Mouse (Mus musculus) midbrain, embryonic 12.5 days (tissue): ENCODE measurements around the gene Sprr4. TPM values are rescaled to one million over a fixed set of nuclear protein-coding genes. Genes with fewer than 3 reads are reported as not detected.
"Not testable (repeated sequence)": the region's sequence is repeated elsewhere in the genome, so short reads cannot be mapped to it uniquely, and the experiment has no call there.

Experiments
- ATAC-seq: fragments of 200-750 bp; cut with Nextera tagmentation; 2 replicates; pipeline ENCODE4 v1.8.0; 2017; ENCODE audit warnings: low read depth, moderate TSS enrichment, moderate library complexity; ENCODE audit not compliant: low FRiP score
- H3K27ac ChIP-seq: fragments of 300-500 bp; sonication (generic); replicated peaks from 2 replicates; pipeline ENCODE4 v1.5.1; 2016; ENCODE audit warnings: mild to moderate bottlenecking
- H3K27me3 ChIP-seq: fragments of 300-500 bp; sonication (generic); 2 replicates; pipeline ENCODE4 v1.6.1; 2016; ENCODE audit warnings: mild to moderate bottlenecking
- H3K36me3 ChIP-seq: fragments of 300-500 bp; sonication (generic); 2 replicates; pipeline ENCODE4 v1.6.1; 2016
- H3K4me1 ChIP-seq: fragments of 300-500 bp; sonication (generic); 2 replicates; pipeline ENCODE4 v1.6.1; 2016
- H3K4me2 ChIP-seq: fragments of 300-500 bp; sonication (generic); replicated peaks from 2 replicates; pipeline ENCODE4 v1.6.1; 2016; ENCODE audit warnings: mild to moderate bottlenecking, moderate library complexity
- H3K4me3 ChIP-seq: fragments of 300-500 bp; sonication (generic); 2 replicates; pipeline ENCODE4 v1.5.1; 2016; ENCODE audit warnings: mild to moderate bottlenecking
- H3K9ac ChIP-seq: fragments of 300-500 bp; sonication (generic); replicated peaks from 2 replicates; pipeline ENCODE4 v1.6.1; 2016; ENCODE audit warnings: mild to moderate bottlenecking, moderate library complexity
- H3K9me3 ChIP-seq: fragments of 300-500 bp; sonication (generic); 2 replicates; pipeline ENCODE4 v1.6.1; 2016; ENCODE audit warnings: mild to moderate bottlenecking
- WGBS: fragments of 180-500 bp; shearing (Covaris S2); methylation state at CpG from one replicate; pipeline ENCODE4 v1.1.7; 2016; 5-methylcytosine and 5-hydroxymethylcytosine counted together
- polyA plus RNA-seq: library from polyadenylated mRNA; unstranded; fragments of >200 nt; fragmentation: Nextera tagmentation; extraction: Ambion mirVana; gene quantifications from 2 replicates; pipeline ENCODE4 v1.2.1, GENCODE M21; 2016

The Sprr4 gene
- not detected in 2 replicates for polyA plus RNA-seq

DNA sequence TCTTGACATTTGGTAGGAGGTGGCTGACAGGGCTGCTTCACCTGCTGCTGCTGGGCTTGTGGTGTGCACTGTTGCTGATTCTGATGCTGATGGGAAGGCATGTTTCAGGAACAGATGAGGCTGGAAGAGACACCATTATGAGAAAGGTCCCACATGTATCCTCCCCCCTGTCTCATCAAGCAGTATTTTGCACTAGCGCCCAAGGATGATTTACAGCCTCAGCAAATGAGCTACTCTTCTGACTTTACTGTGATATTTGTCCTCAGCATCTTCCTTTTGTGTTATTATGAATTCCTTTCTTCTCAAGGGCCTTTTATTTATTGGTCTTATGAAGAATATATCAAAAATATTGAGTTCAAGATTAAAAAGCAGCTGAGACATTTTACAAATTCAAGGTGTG lies at the start of gene Sprr4:
Gene Sprr4 (minus strand): TSS at position 101 of the 400 bp plus-strand sequence.
- Histone ChIP-seq H3K9ac (no peak within 1 kb of the TSS), H3K9me3 (no peaks in the 10 kb centered on the region)
- 92% methylated on average over 1 of the region's 1 CpGs for WGBS

DNA sequence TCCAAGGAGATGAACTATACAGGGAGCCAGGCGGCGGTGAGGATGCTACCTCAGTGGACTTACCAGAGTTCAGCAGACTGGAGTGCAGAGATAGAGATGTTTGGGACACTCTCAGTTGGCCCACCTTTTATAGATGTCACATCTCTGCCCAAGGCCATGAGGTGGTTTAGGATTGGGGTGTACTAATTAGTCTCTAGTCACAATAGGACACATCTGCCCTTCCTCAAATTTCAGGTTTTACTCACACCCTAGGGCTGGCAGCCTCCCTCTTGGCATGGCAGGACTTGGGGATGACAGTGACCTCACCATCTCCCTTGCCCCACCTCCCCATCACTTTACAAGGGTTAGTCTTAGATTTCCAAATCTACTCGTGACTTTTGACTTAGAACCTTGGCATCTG lies 34.1 kb upstream of the Sprr4 start, which contains the start of gene 2310046K23Rik:
Gene 2310046K23Rik (minus strand): TSS at position 101 of the 400 bp plus-strand sequence.
- 90% methylated on average over 3 of the region's 3 CpGs for WGBS
- H3K36me3 ChIP-seq = no peaks in the 10 kb centered on the region
- H3K9me3 ChIP-seq = no peaks in the 10 kb centered on the region
- no peaks in the 10 kb centered on the region for H3K4me1 ChIP-seq
- ATAC-seq = no peak
- H3K4me2 ChIP-seq = no peak within 1 kb of the TSS
- H3K9ac ChIP-seq = no peak within 1 kb of the TSS
- no peaks in the 10 kb centered on the region for H3K27me3 ChIP-seq
- no peak within 1 kb of the TSS for H3K27ac ChIP-seq
- H3K4me3 ChIP-seq = no peak within 1 kb of the TSS

More for the DNA sequence above, at the start of gene Sprr4:
- ATAC-seq = no peak
- Histone ChIP-seq H3K27ac (no peak within 1 kb of the TSS), H3K36me3 (no peaks in the 10 kb centered on the region), H3K4me1 (no peaks in the 10 kb centered on the region), H3K4me3 (no peak within 1 kb of the TSS), H3K4me2 (no peak within 1 kb of the TSS), H3K27me3 (no peaks in the 10 kb centered on the region)

DNA sequence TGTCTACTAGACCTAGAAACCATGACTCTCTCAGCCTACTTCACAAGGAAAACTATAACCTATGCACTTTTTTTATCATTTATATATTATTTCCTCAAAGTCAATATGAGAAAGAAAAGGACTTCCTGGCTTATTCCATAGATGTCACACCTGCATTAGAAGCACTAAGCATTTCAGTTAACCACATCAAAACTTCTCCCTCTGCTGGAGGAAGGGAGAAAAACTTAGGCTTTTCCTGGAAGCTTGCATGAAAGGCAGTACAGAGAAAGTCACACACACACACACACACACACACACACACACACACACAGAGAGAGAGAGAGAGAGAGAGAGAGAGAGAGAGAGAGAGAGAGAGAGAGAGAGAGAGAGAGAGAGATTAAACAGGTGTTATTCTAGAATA lies 12.0 kb upstream of the Sprr4 start:
- no peak overlapping the region for H3K27ac ChIP-seq
- H3K4me1 ChIP-seq = no peaks in the 10 kb centered on the region
- no peak for ATAC-seq
- no peak overlapping the region for H3K4me2 ChIP-seq
- H3K9me3 ChIP-seq = no peaks in the 10 kb centered on the region
- H3K36me3 ChIP-seq = no peaks in the 10 kb centered on the region
- H3K27me3 ChIP-seq = no peaks in the 10 kb centered on the region
- H3K4me3 ChIP-seq = no peak overlapping the region
- no peak overlapping the region for H3K9ac ChIP-seq

DNA sequence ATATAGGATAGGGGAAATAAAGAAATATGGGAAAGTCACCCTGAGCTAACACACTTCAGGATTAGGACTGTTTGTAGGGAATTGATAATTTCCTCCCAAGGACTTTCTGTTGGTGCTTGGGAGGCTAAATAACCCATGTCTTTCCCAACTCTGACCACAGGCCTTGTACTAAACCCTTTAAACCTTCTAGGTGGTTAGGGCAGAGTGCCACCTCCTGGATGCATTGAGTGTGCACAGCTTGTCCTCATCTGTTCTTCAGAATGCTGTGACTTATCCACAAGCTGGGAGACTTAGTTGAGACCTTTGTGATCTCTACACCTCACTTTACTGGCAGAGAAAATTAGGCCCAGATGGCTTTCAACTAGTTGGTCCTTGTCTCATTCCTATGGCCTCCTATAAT lies 10.5 kb upstream of the Sprr4 start:
- Histone ChIP-seq H3K9ac (no peak overlapping the region), H3K36me3 (no peaks in the 10 kb centered on the region), H3K4me2 (no peak overlapping the region), H3K9me3 (no peaks in the 10 kb centered on the region), H3K4me1 (no peaks in the 10 kb centered on the region), H3K4me3 (no peak overlapping the region), H3K27me3 (no peaks in the 10 kb centered on the region), H3K27ac (no peak overlapping the region)
- ATAC-seq = 0 out of 2 replicates have a peak, but pooled peaks have one; percentile 54

DNA sequence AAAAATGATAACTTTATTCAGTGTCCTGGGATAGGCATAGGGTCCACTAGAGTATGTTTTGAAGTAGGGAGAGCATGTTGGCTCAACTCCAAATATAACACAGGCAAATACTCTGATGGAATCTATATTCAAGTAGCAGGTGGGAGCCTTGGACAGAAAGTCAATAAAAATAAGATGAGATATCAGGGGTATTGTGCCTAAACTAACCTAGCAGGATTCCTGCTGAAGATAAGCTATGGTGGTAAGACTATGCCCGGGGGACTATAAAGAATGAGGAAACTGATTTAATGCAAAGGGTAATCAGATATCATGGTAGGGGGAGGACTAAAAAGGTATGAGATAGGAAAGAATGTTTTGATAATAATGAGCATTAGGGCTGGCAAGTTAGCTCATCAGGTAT lies 7.9 kb upstream of the Sprr4 start:
- Histone ChIP-seq H3K4me2 (no peak overlapping the region), H3K4me3 (no peak overlapping the region), H3K27ac (no peak overlapping the region), H3K36me3 (no peaks in the 10 kb centered on the region), H3K27me3 (no peaks in the 10 kb centered on the region), H3K9ac (no peak overlapping the region), H3K9me3 (no peaks in the 10 kb centered on the region), H3K4me1 (no peaks in the 10 kb centered on the region)
- ATAC-seq = no peak
- WGBS = 85% methylated on average over 1 of the region's 1 CpGs

DNA sequence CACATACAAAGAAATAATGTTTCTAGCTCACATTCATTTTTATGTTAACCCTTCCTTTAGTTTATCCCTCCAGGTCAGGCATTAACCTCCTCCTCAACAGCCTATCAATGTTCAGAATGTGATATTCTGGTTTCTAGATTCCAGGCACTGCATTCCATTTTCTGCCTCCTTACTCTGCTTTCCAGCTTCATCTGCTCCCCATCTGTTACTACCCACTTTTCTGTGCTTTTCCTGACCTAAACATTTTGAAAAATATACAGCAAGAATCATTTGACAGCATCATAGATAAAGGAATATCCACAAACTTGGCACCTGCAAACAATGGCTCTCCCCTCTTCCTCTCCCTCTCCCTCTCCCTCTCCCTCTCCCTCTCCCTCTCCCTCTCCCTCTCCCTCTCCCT lies 3.2 kb upstream of the Sprr4 start:
- Histone ChIP-seq H3K9me3 (no peaks in the 10 kb centered on the region), H3K9ac (no peak overlapping the region), H3K36me3 (no peaks in the 10 kb centered on the region), H3K27me3 (no peaks in the 10 kb centered on the region), H3K27ac (no peak overlapping the region), H3K4me3 (no peak overlapping the region), H3K4me1 (no peaks in the 10 kb centered on the region), H3K4me2 (no peak overlapping the region)
- no peak for ATAC-seq

DNA sequence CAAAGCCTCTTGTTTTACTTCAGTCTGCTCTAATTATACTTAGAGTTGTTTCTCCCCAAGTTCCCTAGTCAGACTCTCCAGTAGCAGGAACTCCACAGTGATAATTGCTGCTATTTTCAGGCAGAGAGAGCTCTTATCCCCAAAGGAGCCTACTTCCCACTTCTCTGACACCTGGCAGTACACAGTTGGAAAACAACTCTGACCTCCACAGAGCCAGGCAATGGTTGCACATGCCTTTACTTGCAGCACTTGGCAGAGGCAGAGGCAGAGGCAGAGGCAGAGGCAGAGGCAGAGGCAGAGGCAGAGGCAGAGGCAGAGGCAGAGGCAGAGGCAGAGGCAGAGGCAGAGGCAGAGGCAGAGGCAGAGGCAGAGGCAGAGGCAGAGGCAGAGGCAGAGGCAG lies 10.0 kb downstream of the Sprr4 start:
- not testable (repeated sequence) for H3K9ac ChIP-seq, H3K4me2 ChIP-seq, ATAC-seq, H3K27me3 ChIP-seq, H3K27ac ChIP-seq, H3K4me3 ChIP-seq, H3K36me3 ChIP-seq, H3K4me1 ChIP-seq, H3K9me3 ChIP-seq

DNA sequence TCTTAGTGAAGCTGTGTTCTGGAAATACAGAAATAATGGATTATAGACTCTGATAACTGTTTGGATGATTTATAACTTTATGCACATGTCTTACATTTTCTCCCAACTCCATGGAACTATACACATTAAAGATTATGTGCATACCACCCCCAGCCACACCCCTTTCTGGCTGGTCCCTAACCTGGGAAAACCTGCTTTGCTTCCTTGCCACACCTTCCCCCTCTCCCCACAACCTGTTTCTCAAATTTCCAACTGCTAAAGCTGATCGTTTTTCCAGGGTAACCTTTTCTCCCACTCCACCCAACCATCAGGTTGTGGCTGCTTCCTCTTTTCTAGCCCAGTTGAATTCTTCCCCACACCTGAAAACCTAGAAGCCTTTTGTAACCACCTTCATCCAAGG lies 14.0 kb downstream of the Sprr4 start:
- Histone ChIP-seq H3K4me3 (no peak overlapping the region), H3K27ac (no peak overlapping the region), H3K9me3 (no peaks in the 10 kb centered on the region), H3K9ac (no peak overlapping the region), H3K4me2 (no peak overlapping the region), H3K36me3 (no peaks in the 10 kb centered on the region), H3K4me1 (no peaks in the 10 kb centered on the region), H3K27me3 (no peaks in the 10 kb centered on the region)
- ATAC-seq = no peak
- 58% methylated on average over 1 of the region's 1 CpGs for WGBS

DNA sequence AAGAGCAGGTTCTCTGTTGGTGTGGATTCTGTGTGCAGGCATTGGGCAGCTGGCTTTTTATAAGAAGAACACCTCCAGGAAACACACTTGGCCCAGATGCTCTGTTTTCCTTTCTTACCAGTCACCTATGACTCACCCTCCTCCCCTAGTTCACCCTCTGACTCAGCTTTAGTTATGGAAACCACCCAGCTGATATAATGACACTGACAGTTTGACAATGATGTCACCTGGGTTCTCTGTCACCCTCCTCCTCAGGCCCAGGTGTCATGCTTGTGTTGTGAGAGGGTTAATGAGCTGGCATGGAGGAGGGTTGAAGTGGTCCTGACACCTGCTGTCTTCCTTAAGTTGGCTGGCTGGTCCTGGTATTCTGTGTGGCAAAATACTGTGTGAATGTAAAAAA lies 14.4 kb downstream of the Sprr4 start, which contains the start of gene Sprr1a:
Gene Sprr1a (minus strand): TSS at position 33 of the 400 bp plus-strand sequence.
- H3K9ac ChIP-seq = no peak within 1 kb of the TSS
- H3K36me3 ChIP-seq = no peaks in the 10 kb centered on the region
- ATAC-seq = no peak
- no peak within 1 kb of the TSS for H3K27ac ChIP-seq
- no peaks in the 10 kb centered on the region for H3K27me3 ChIP-seq
- no peaks in the 10 kb centered on the region for H3K4me1 ChIP-seq
- H3K4me2 ChIP-seq = no peak within 1 kb of the TSS
- H3K4me3 ChIP-seq = no peak within 1 kb of the TSS
- no peaks in the 10 kb centered on the region for H3K9me3 ChIP-seq

DNA sequence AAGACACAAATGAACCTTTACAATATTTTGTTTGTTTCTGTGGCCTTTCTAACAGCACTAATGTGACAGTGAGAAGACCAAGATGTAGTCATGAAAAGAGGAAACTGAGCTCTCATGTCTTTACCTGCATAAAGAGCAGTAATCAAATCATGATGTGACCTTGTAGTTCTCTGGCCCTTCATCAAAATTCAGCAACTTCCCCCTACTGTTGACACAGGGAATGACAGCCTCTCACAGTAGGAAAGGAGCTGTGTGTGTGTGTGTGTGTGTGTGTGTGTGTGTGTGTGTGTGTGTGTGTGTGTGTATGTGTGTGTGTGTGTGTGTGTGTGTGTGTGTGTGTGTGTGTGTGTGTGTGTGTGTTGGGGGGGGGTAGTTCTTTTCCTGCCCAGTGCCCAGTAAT lies 19.0 kb downstream of the Sprr4 start:
- H3K27ac ChIP-seq, H3K27me3 ChIP-seq, H3K4me2 ChIP-seq, H3K4me1 ChIP-seq, ATAC-seq, H3K4me3 ChIP-seq, H3K9ac ChIP-seq, H3K36me3 ChIP-seq, H3K9me3 ChIP-seq: not testable (repeated sequence)

DNA sequence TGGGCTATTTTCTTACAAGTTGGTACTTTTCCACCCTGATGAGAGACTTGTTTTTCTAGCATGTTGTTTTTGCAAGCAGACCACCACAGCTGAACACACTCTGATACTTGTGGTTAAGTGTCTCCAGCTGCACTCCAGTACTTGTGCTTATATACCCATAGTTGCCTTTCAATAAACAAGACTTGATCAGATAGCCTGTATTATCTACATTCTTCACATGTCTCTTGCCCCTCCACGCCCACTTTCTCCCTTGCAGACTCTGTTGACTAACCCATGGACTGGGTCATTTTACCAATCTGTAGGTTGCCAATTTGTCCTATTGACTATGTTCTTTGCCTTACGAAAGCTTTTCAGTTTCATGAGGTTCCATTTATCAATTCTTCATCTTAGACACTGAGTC lies 30.2 kb downstream of the Sprr4 start:
- Histone ChIP-seq H3K4me2 (no peak overlapping the region), H3K9ac (no peak overlapping the region), H3K27me3 (no peaks in the 10 kb centered on the region), H3K27ac (no peak overlapping the region), H3K4me1 (no peaks in the 10 kb centered on the region), H3K36me3 (no peaks in the 10 kb centered on the region), H3K4me3 (no peak overlapping the region), H3K9me3 (no peaks in the 10 kb centered on the region)
- ATAC-seq = no peak
- WGBS = 85% methylated on average over 2 of the region's 2 CpGs

DNA sequence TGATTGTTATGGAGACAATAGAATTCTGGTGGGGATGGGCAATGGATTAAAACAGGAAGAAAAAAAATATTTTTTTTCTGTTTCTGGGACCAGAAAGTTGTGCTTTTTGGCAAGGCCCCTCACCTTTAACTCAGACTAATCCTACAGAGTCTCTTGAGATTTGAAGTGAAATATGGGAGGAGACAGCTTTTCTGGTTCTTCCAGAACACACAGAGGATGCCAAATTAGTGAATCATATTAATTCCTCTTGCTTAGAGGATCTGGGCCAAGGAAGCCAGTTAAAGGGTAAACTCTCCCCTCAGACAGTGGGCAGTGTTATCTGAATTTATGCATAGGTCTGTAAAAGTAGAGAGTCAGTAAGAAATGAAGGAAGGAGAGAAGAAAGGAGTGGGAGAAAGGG lies 32.9 kb downstream of the Sprr4 start:
- Histone ChIP-seq H3K9me3 (no peaks in the 10 kb centered on the region), H3K4me3 (no peak overlapping the region), H3K4me1 (no peaks in the 10 kb centered on the region), H3K36me3 (no peaks in the 10 kb centered on the region), H3K9ac (no peak overlapping the region), H3K27ac (no peak overlapping the region), H3K4me2 (no peak overlapping the region), H3K27me3 (no peaks in the 10 kb centered on the region)
- no peak for ATAC-seq

DNA sequence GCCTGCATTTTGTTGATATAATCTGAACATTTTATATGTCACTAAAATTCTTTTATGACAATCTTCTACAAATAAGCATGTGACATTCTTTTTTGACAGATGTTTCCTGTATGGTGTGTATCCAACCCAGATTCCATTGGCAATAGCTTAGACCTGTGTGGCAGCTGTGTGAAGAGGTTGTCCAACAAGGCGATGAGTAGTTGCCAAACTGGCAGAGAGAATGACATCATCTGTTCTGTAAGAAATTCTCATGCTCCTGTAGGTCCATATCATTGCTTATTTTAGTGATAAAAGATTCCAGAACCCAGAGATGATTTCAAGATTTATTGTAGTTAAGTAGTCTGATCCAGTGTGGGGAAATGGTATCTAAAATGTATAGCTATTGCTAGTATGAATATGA lies 33.7 kb downstream of the Sprr4 start:
- H3K27ac ChIP-seq = no peak overlapping the region
- no peak overlapping the region for H3K4me2 ChIP-seq
- H3K4me1 ChIP-seq = no peaks in the 10 kb centered on the region
- H3K9ac ChIP-seq = no peak overlapping the region
- no peak for ATAC-seq
- no peaks in the 10 kb centered on the region for H3K27me3 ChIP-seq
- H3K4me3 ChIP-seq = no peak overlapping the region
- no peaks in the 10 kb centered on the region for H3K36me3 ChIP-seq
- H3K9me3 ChIP-seq = no peaks in the 10 kb centered on the region
- WGBS = 88% methylated on average over 1 of the region's 1 CpGs
